Mouse (Mus musculus) CD4-positive helper T cell, adult 2 months (primary cell): ENCODE measurements around the gene Fxyd1.

Experiments
- DNase-seq: peaks from one replicate; pipeline ENCODE4 v3.0.0-alpha.2; 2012; ENCODE audit warnings: low read depth, missing footprints, low spot score

Fxyd1 gene

GRCm38 (mm10) chr7:31057071-31057470 is at the start of gene Fxyd1:
TSS of gene Fxyd1 (minus strand) at chr7:31057199.
- no peak for DNase-seq

- DNase-seq: no peak
Observed at GRCm38 (mm10) chr7:31106166-31106565, 49.2 kb upstream of the Fxyd1 start.

- DNase-seq: no peak
Observed at GRCm38 (mm10) chr7:31105061-31105768, 48.2 kb upstream of the Fxyd1 start.

- DNase-seq: no peak
Observed at GRCm38 (mm10) chr7:31100786-31101185, 43.8 kb upstream of the Fxyd1 start.

GRCm38 (mm10) chr7:31099612-31099982 is 42.6 kb upstream of the Fxyd1 start:
- no peak for DNase-seq

- DNase-seq: no peak
Observed at GRCm38 (mm10) chr7:31098697-31099611, 42.0 kb upstream of the Fxyd1 start.

- peak; percentile 90 for DNase-seq
Observed at GRCm38 (mm10) chr7:31097583-31098248, 40.7 kb upstream of the Fxyd1 start.

- DNase-seq: no peak
Observed at GRCm38 (mm10) chr7:31096892-31097564, 40.0 kb upstream of the Fxyd1 start.

GRCm38 (mm10) chr7:31094774-31095501 is 37.9 kb upstream of the Fxyd1 start:
- DNase-seq: peak; percentile 32

DNA sequence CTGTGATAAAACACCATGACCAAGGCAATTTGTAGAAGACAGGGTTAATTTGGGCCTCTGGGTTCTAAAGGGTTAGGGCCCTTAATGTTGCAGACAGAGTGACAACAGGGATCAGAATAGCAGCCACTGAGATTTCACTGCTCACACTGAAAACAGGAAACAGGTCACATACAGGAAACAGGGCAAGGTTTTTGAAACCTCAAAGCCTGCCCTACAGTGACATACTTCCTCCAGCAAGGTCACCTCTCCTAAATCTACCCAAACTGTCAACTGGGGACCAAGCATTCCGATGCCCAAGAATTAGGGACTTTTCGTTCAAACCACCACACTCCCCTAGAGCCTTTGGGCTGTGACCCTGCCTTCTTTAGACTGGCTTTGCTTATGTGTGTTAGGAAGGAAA is 32.7 kb upstream of the Fxyd1 start:
- DNase-seq: peak; percentile 82

DNA sequence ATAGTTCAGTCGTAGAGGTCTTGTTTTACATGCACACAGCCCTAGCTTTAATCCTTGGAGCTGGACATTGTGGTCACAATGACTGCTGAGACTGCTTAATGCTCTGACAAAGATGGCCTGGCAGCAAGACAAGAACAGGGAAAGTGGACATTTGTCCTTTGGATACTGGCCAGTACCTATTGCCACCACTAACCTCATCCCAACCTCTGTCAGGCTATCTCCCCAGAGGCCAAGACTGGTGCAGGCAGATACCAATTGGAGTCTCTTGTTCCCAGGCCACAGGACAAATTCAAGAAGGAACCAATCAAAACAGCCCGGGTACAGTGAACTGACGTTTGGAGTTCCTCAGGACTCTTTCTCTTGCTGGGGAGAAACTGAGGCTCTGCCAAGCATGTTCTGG is 31.2 kb upstream of the Fxyd1 start:
- no peak for DNase-seq

- peak; percentile 57 for DNase-seq
Observed at GRCm38 (mm10) chr7:31087262-31087661, 30.3 kb upstream of the Fxyd1 start.

- DNase-seq: peak; percentile 50
Observed at GRCm38 (mm10) chr7:31086175-31086755, 29.3 kb upstream of the Fxyd1 start.

DNA sequence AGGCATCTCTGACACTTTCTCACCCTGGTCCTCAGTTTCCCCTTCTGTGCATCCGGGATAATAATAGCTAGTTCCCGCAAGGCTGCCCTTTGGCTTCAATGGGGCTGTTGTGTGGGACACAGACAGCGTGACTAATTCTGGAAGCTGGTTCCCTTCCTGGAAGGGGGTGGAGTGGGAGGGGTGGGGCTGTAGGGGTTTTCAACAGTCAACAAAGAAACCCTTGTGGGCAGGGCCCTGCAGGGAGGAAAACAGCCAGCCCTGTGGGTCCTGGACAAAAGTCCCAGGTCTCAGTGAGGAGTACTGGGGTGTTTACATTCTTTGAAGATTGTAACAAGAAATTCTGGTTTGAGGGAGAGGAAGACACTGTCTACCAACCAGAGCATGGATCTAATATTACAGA is 28.2 kb upstream of the Fxyd1 start:
- DNase-seq: no peak

GRCm38 (mm10) chr7:31084140-31084539 is 27.1 kb upstream of the Fxyd1 start:
- DNase-seq: no peak

DNA sequence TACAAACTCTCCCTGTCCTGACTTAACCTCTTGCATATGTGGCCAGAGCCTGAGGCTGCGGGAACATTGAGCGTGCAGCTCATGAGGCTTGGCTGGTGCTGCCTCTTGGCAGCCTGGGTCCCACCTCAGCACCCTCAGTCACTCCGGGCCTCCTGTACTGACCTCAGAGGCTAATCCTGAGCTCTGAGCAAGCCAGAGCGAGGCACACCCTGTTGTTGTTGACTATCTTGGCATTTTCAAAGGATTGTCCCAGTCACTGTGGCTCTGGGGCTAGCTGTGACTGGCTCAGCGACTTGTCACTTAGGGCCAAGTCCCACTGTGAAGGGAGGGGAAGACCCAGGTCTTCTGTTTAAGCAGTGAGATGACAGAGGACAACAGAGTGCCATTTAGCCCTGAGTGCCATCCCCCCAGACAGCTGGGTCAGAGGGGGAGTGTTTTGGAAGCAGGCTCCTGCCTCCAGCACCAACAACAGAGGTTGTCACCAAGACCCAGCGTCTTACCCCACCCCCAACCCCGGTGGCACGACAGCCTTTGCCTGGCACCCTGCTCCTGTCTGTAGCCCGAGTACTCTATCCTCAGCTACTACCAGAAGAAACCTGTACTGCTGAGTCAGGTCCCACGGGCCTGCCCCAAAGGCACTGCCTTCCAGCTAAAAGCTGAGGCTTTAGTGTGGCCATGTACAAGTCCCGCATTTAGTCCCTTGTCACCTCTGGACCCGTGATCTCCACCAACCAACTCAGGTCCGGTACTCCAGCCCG is 26.0 kb upstream of the Fxyd1 start:
- DNase-seq: no peak

GRCm38 (mm10) chr7:31082106-31082505 is 25.1 kb upstream of the Fxyd1 start:
- no peak for DNase-seq

- no peak for DNase-seq
Observed at GRCm38 (mm10) chr7:31081106-31081505, 24.1 kb upstream of the Fxyd1 start.

DNA sequence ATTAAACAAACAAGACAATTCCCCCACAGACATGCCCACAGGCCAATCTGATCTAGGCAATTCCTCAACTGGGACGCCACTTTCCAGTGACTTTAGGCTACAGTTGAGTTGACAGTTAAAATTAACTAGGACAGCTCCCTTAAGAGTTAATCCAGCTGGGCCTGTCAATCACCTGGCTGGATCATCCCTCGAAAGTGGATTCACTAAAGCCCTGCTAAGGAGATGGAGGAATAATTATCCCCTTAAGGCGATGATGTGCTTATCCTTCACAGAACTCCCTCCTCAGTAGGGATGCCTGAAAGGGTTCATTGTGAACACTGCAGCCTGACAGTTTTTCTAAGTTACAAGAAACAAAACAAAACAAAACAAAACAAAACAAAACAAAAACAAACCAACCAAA is 23.6 kb upstream of the Fxyd1 start:
- DNase-seq: no peak

GRCm38 (mm10) chr7:31079670-31080069 is 22.7 kb upstream of the Fxyd1 start:
- DNase-seq: no peak
